Mouse (Mus musculus) small intestine, adult 2 months (tissue): ENCODE measurements around the gene C2cd2l.

Experiments used
- CTCF ChIP-seq: fragments of 200-500 bp; IDR thresholded peaks from 2 replicates; pipeline ENCODE4 v1.5.1; 2012; ENCODE audit warnings: low read depth, mild to moderate bottlenecking, control low read depth, inconsistent platforms, low read length, moderate library complexity, mixed read lengths; ENCODE audit not compliant: insufficient replicate concordance, insufficient read length; ENCODE audit errors: extremely low read depth
- POLR2A ChIP-seq: fragments of 200-500 bp; IDR thresholded peaks from 2 replicates; pipeline ENCODE4 v1.6.1; 2012; ENCODE audit warnings: low read depth, mild to moderate bottlenecking, control low read depth, inconsistent platforms, low read length, moderate library complexity

DNA sequence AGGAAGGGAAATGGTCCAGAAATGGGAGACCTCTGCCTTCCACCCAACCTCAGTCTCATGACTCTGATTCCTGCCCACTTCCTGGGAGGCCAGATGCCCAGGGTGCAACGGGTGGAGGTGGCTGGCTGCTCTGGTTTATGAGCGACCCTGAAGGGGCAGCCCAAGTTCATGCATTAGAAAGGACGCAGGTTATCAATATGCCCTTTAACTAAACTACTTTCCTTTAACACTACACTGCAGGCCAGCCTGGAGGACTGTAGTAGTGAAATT, 1.3 kb downstream of the C2cd2l start:
- TF ChIP-seq POLR2A: no peak; the same call in none of the 2 replicates
- no peak for TF ChIP-seq CTCF
